Mouse (Mus musculus): ENCODE results near the gene Angptl3. TPM values are rescaled to one million over a fixed set of nuclear protein-coding genes. Genes with fewer than 3 reads are reported as not detected.

Angptl3 gene
- 2,646 TPM for polyA plus RNA-seq (2014; fragmentation: Illumina TruSeq; extraction: RNeasy Lipid Tissue Mini Kit (QIAGEN cat#74804); ENCODE audit: low read depth, low replicate concordance)

DNA sequence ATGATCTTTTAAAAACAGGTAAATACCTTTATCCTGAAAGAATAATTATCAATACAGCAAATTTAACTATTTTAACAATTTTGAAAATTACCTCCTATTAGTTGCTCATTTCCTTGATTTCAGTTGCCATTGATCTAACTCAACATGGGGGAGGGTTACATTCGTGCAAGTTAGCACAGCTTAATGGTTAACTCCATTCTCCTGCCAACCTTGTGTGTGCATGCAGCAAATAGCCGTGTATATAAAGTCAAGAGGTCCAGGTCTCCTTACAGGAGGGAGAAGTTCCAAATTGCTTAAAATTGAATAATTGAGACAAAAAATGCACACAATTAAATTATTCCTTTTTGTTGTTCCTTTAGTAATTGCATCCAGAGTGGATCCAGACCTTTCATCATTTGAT, at the start of gene Angptl3:
Angptl3 (plus strand) TSS at position 269 of the 400 bp plus-strand sequence.

Other genes starting within 250 kb of the Angptl3 start
- gene Kank4, start 213.4 kb upstream of the Angptl3 start, polyA plus RNA-seq (2014; fragmentation: Illumina TruSeq; extraction: RNeasy Lipid Tissue Mini Kit (QIAGEN cat#74804); ENCODE audit: low read depth, low replicate concordance), result not detected
- not detected for gene I0C0044D17Rik, start 207.1 kb upstream of the Angptl3 start, polyA plus RNA-seq (2014; fragmentation: Illumina TruSeq; extraction: RNeasy Lipid Tissue Mini Kit (QIAGEN cat#74804); ENCODE audit: low read depth, low replicate concordance)
- 31.0 TPM for gene Usp1, start 107.1 kb upstream of the Angptl3 start, polyA plus RNA-seq (2014; fragmentation: Illumina TruSeq; extraction: RNeasy Lipid Tissue Mini Kit (QIAGEN cat#74804); ENCODE audit: low read depth, low replicate concordance)
- gene Dock7, start 90.0 kb downstream of the Angptl3 start, polyA plus RNA-seq (2014; fragmentation: Illumina TruSeq; extraction: RNeasy Lipid Tissue Mini Kit (QIAGEN cat#74804); ENCODE audit: low read depth, low replicate concordance), result 37.9 TPM
- 24.1 TPM for gene Atg4c, start 163.0 kb downstream of the Angptl3 start, polyA plus RNA-seq (2014; fragmentation: Illumina TruSeq; extraction: RNeasy Lipid Tissue Mini Kit (QIAGEN cat#74804); ENCODE audit: low read depth, low replicate concordance)

All from liver, adult 10 weeks (tissue).